Mouse (Mus musculus): ENCODE results near the gene Gck. TPM values are rescaled to one million over a fixed set of nuclear protein-coding genes. Genes with fewer than 3 reads are reported as not detected.

The Gck gene
- polyA plus RNA-seq, 1 experiment from 2014 or later = 2.5 TPM

GRCm38 (mm10) chr11:5916178-5916548, 33.7 kb downstream of the Gck start:
- no peaks in the 10 kb centered on the region for H3K36me3 ChIP-seq
- DNase-seq (ENCODE audit: low spot score) = no peak
- H3K4me3 ChIP-seq = no peak overlapping the region
- no peaks in the 10 kb centered on the region for H3K9me3 ChIP-seq (replicated peaks)
- H3K4me1 ChIP-seq = peaks cover 19% of the 10 kb centered on the region; the same call in 1 of the 2 replicates
- 80% methylated on average over 8 of the region's 8 CpGs for WGBS
- H3K27me3 ChIP-seq (ENCODE audit: low read depth, poor library complexity, severe bottlenecking) = 0 out of 2 replicates have a peak, but pooled peaks cover 8% of the 10 kb centered on the region
- no peak overlapping the region for H3K27ac ChIP-seq (replicated peaks)

- Histone ChIP-seq H3K27ac (replicated peaks) (no peak overlapping the region), H3K36me3 (no peaks in the 10 kb centered on the region), H3K4me3 (no peak overlapping the region), H3K27me3 (ENCODE audit: low read depth, poor library complexity, severe bottlenecking) (0 out of 2 replicates have a peak, but pooled peaks cover 7% of the 10 kb centered on the region), H3K9me3 (replicated peaks) (no peaks in the 10 kb centered on the region), H3K4me1 (peaks cover 19% of the 10 kb centered on the region; the same call in 1 of the 2 replicates)
- 88% methylated on average over 5 of the region's 5 CpGs for WGBS
- DNase-seq (ENCODE audit: low spot score) = no peak
Measured at GRCm38 (mm10) chr11:5915429-5916177, 34.3 kb downstream of the Gck start.

GRCm38 (mm10) chr11:5914940-5915339, 34.9 kb downstream of the Gck start:
- Histone ChIP-seq H3K4me1 (0 out of 2 replicates have a peak, but pooled peaks cover 14% of the 10 kb centered on the region), H3K4me3 (no peak overlapping the region), H3K9me3 (replicated peaks) (no peaks in the 10 kb centered on the region), H3K36me3 (no peaks in the 10 kb centered on the region), H3K27ac (replicated peaks) (0 out of 2 replicates have a peak overlapping the region, but pooled peaks have one; percentile 23), H3K27me3 (ENCODE audit: low read depth, poor library complexity, severe bottlenecking) (0 out of 2 replicates have a peak, but pooled peaks cover 7% of the 10 kb centered on the region)
- WGBS = 61% methylated on average over 5 of the region's 5 CpGs
- no peak for DNase-seq (ENCODE audit: low spot score)

DNA sequence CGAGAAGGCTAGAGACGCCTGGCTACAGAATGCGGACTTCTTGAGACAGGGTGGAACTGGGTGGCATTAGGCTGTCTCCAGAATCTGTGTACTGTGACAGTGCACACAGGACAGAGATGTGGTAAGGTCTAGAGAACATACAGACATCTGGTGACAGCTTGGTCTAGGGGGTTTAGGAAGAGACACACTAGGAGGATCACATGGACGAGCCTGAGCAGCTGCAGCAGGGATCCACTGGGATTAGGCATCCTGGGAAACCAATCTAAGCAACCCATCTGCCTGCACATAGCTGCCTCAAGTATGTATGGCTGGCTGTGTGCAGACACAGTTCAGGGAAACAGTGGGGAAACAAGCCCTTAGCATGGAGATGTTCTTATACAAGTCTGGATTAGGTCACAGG, 35.9 kb downstream of the Gck start:
- Histone ChIP-seq H3K36me3 (no peaks in the 10 kb centered on the region), H3K27me3 (ENCODE audit: low read depth, poor library complexity, severe bottlenecking) (0 out of 2 replicates have a peak, but pooled peaks cover 7% of the 10 kb centered on the region), H3K9me3 (replicated peaks) (no peaks in the 10 kb centered on the region), H3K27ac (replicated peaks) (no peak overlapping the region), H3K4me3 (no peak overlapping the region), H3K4me1 (0 out of 2 replicates have a peak, but pooled peaks cover 14% of the 10 kb centered on the region)
- DNase-seq (ENCODE audit: low spot score) = no peak
- WGBS = 80% methylated on average over 4 of the region's 4 CpGs

GRCm38 (mm10) chr11:5913256-5913655, 36.6 kb downstream of the Gck start:
- Histone ChIP-seq H3K27ac (replicated peaks) (no peak overlapping the region), H3K4me1 (0 out of 2 replicates have a peak, but pooled peaks cover 14% of the 10 kb centered on the region), H3K4me3 (no peak overlapping the region), H3K9me3 (replicated peaks) (no peaks in the 10 kb centered on the region), H3K36me3 (no peaks in the 10 kb centered on the region), H3K27me3 (ENCODE audit: low read depth, poor library complexity, severe bottlenecking) (0 out of 2 replicates have a peak, but pooled peaks cover 7% of the 10 kb centered on the region)
- 78% methylated on average over 8 of the region's 8 CpGs for WGBS
- no peak for DNase-seq (ENCODE audit: low spot score)

GRCm38 (mm10) chr11:5912635-5913034, 37.2 kb downstream of the Gck start:
- no peak overlapping the region; the same call in 1 of the 2 replicates for H3K27ac ChIP-seq (replicated peaks)
- no peaks in the 10 kb centered on the region for H3K36me3 ChIP-seq
- WGBS = 35% methylated on average over 5 of the region's 5 CpGs
- peak; percentile 45 for DNase-seq (ENCODE audit: low spot score)
- H3K4me1 ChIP-seq = 0 out of 2 replicates have a peak, but pooled peaks cover 14% of the 10 kb centered on the region
- H3K27me3 ChIP-seq (ENCODE audit: low read depth, poor library complexity, severe bottlenecking) = 0 out of 2 replicates have a peak, but pooled peaks cover 7% of the 10 kb centered on the region
- no peak overlapping the region for H3K4me3 ChIP-seq
- H3K9me3 ChIP-seq (replicated peaks) = no peaks in the 10 kb centered on the region

- Histone ChIP-seq H3K27me3 (ENCODE audit: low read depth, poor library complexity, severe bottlenecking) (peaks cover 9% of the 10 kb centered on the region; the same call in 1 of the 2 replicates), H3K4me1 (peaks cover 17% of the 10 kb centered on the region; the same call in 1 of the 2 replicates), H3K9me3 (replicated peaks) (no peaks in the 10 kb centered on the region), H3K36me3 (no peaks in the 10 kb centered on the region), H3K4me3 (no peak overlapping the region), H3K27ac (replicated peaks) (no peak overlapping the region)
- no peak for DNase-seq (ENCODE audit: low spot score)
- 84% methylated on average over 4 of the region's 4 CpGs for WGBS
Measured at GRCm38 (mm10) chr11:5908642-5909041, 41.2 kb downstream of the Gck start.

GRCm38 (mm10) chr11:5907096-5907495, 42.8 kb downstream of the Gck start:
- Histone ChIP-seq H3K4me1 (peaks cover 21% of the 10 kb centered on the region), H3K36me3 (no peaks in the 10 kb centered on the region), H3K27ac (replicated peaks) (no peak overlapping the region), H3K4me3 (no peak overlapping the region), H3K27me3 (ENCODE audit: low read depth, poor library complexity, severe bottlenecking) (peaks cover 23% of the 10 kb centered on the region), H3K9me3 (replicated peaks) (no peaks in the 10 kb centered on the region)
- 52% methylated on average over 5 of the region's 5 CpGs for WGBS
- DNase-seq (ENCODE audit: low spot score) = no peak

DNA sequence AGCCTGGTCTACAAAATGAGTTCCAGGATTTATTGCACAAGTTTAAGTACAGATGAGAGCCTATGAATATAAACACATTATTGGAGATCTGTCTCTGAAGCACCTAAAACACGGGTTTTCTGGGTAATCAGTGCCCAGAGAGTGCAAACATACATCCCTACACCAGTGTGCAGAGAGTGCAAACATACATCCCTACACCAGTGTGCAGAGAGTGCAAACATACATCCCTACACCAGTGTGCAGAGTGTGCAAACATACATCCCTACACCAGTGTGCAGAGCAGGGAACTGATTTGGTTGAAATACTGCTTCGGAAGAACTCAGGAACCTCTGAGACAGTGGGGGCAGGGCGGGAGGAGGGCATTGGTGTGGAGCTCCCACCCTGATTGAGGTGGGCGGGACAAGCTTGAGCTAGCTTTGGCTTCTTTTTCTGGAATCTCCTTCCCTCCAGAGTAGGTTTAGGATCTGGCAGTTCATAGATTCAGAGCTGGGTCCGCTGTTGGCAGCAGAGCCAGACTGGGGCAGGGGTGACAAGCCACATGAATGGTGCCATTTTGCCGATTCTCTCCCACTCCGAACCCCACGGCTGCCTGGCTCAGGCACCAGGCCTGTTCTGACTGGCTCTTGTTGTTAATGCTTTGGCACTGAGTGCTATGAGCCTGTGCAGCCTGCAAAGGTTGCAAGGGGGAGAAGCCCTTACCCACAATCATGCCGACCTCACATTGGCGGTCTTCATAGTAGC, 43.9 kb downstream of the Gck start:
- 85% methylated on average over 10 of the region's 10 CpGs for WGBS

GRCm38 (mm10) chr11:5904871-5905270, 45.0 kb downstream of the Gck start:
- no peak overlapping the region for H3K4me3 ChIP-seq
- no peak for DNase-seq (ENCODE audit: low spot score)
- 94% methylated on average over 6 of the region's 6 CpGs for WGBS
- no peaks in the 10 kb centered on the region for H3K36me3 ChIP-seq
- H3K27me3 ChIP-seq (ENCODE audit: low read depth, poor library complexity, severe bottlenecking) = peaks cover 42% of the 10 kb centered on the region
- H3K4me1 ChIP-seq = peaks cover 39% of the 10 kb centered on the region
- H3K9me3 ChIP-seq (replicated peaks) = no peaks in the 10 kb centered on the region
- H3K27ac ChIP-seq (replicated peaks) = no peak overlapping the region

More for the DNA sequence above, 43.9 kb downstream of the Gck start:
- peaks cover 32% of the 10 kb centered on the region for H3K4me1 ChIP-seq
- no peaks in the 10 kb centered on the region for H3K36me3 ChIP-seq
- H3K27ac ChIP-seq (replicated peaks) = no peak overlapping the region
- no peaks in the 10 kb centered on the region for H3K9me3 ChIP-seq (replicated peaks)
- peaks cover 33% of the 10 kb centered on the region for H3K27me3 ChIP-seq (ENCODE audit: low read depth, poor library complexity, severe bottlenecking)
- no peak overlapping the region for H3K4me3 ChIP-seq
- no peak for DNase-seq (ENCODE audit: low spot score)

- no peak overlapping the region for H3K4me3 ChIP-seq
- H3K36me3 ChIP-seq = no peaks in the 10 kb centered on the region
- H3K9me3 ChIP-seq (replicated peaks) = no peaks in the 10 kb centered on the region
- 94% methylated on average over 19 of the region's 19 CpGs for WGBS
- no peak overlapping the region for H3K27ac ChIP-seq (replicated peaks)
- DNase-seq (ENCODE audit: low spot score) = no peak
- peaks cover 39% of the 10 kb centered on the region for H3K4me1 ChIP-seq
- H3K27me3 ChIP-seq (ENCODE audit: low read depth, poor library complexity, severe bottlenecking) = peaks cover 47% of the 10 kb centered on the region
Measured at GRCm38 (mm10) chr11:5904357-5904756, 45.5 kb downstream of the Gck start.

DNA sequence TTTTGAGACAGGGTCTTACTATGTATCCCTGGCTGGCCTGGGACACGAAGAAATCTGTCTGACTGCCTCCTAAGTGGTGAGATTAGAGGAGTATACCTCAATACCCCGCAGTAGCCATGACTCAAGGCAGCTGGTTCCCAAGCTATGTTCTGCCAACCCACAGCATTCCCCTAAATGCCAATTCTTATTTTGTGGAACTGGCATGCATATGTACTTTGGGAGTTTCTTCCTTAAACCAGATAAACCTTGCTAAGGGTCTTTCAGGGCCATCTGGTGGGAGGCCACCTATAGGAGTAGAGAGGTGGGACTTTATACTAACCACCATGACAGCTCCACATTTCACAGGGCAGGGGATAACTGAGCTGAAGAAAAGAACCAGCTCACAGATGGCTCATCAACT, 46.0 kb downstream of the Gck start:
- DNase-seq (ENCODE audit: low spot score) = no peak
- Histone ChIP-seq H3K4me1 (peaks cover 39% of the 10 kb centered on the region), H3K9me3 (replicated peaks) (no peaks in the 10 kb centered on the region), H3K36me3 (no peaks in the 10 kb centered on the region), H3K4me3 (no peak overlapping the region), H3K27ac (replicated peaks) (no peak overlapping the region), H3K27me3 (ENCODE audit: low read depth, poor library complexity, severe bottlenecking) (peaks cover 52% of the 10 kb centered on the region)
- WGBS = 88% methylated on average over 2 of the region's 2 CpGs

Measured in midbrain, embryonic 10.5 days (tissue).